Mouse (Mus musculus) ES-Bruce4 (cell line): Measurements from ENCODE around the gene Map2k5.

Experiments used
- CTCF ChIP-seq: IDR thresholded peaks from one replicate; pipeline ENCODE4 v1.8.1; 2011; ENCODE audit warnings: low read depth, low read length
- POLR2A ChIP-seq: IDR thresholded peaks from one replicate; pipeline ENCODE4 v1.8.1; 2011; ENCODE audit warnings: low read length; ENCODE audit not compliant: insufficient read depth

DNA sequence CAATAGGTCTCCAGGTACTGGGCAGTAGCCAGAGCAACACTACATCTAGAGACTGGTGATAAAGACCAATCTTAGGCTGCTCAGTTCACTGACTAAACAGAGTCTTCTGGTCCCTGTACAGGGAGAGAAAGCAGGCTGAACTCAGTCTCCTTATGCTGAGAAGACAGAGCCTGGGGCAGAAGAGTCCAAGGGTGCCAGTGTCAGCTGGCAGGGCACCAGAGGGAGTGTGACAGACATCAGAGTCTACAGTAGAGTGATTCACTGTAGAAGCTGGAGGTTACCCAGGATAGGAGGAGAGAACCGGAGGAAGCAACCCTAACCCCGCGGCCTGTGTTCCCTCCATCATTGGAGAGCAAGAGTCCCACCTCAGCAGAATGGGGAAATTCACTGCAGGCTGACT, 79.0 kb downstream of the Map2k5 start:
- no peak for TF ChIP-seq CTCF
- no peak for TF ChIP-seq POLR2A
